Comparison of ENCODE assay signal across 9 mouse cellular contexts in genomic region chr3:66650076-66650748, GRCm38 (mm10).
DNase-seq lines count a peak whose midpoint lies in the region; ATAC-seq lines count a peak whose summit lies in the region.
"Had no signal": no experiment of that assay in that cellular context is flagged by ENCODE, and none has a peak within 500 bp of the region (broad histone marks: within the 10 kb centered on the region; RNA-seq: fewer than 3 reads in every experiment).

No protein-coding gene starts in this region.

- H3K4me1 ChIP-seq in hindbrain, embryonic 10.5 days (replicated peaks), result no peaks in the 10 kb centered on the region; the same call in 1 of the 2 replicates
- no peaks in the 10 kb centered on the region for H3K4me1 ChIP-seq in hindbrain, embryonic 11.5 days (replicated peaks; ENCODE audit: control insufficient read depth, insufficient read depth, low read length)

- 95% methylated on average over 15 of the region's 15 CpGs for WGBS in hindbrain, embryonic 10.5 days
- WGBS in hindbrain, embryonic 11.5 days, result 93% methylated on average over 15 of the region's 15 CpGs

- intact Hi-C loops in left cerebral cortex, postnatal 10 days (cut with DNase I), result no loop called here

- no peak overlapping the region for H3K9ac ChIP-seq in hindbrain, embryonic 11.5 days (ENCODE audit: low read depth, low read length)

- H3K4me2 ChIP-seq in hindbrain, embryonic 11.5 days (replicated peaks; ENCODE audit: low read depth, low read length), result no peak overlapping the region

- ATAC-seq in hindbrain, embryonic 11.5 days (ENCODE audit: low FRiP score), result no peak; the same call in 1 of the 2 replicates
- ATAC-seq in erythroid progenitor cell, adult 5-6 weeks (replicated peaks; ENCODE audit: low FRiP score, poor library complexity, severe bottlenecking), result no peak
- no peak for ATAC-seq in megakaryocyte, adult 5-6 weeks (ENCODE audit: poor library complexity, severe bottlenecking)
- ATAC-seq: Patski had no signal

- H3K27me3 ChIP-seq in hindbrain, embryonic 10.5 days (ENCODE audit: insufficient read depth, poor library complexity, severe bottlenecking), result no peaks in the 10 kb centered on the region
- no peaks in the 10 kb centered on the region for H3K27me3 ChIP-seq in hindbrain, embryonic 11.5 days (ENCODE audit: control insufficient read depth, insufficient read depth, low read length)
- H3K27me3 ChIP-seq: Patski had no signal

- no peak overlapping the region for H3K4me3 ChIP-seq in hindbrain, embryonic 10.5 days
- no peak overlapping the region for H3K4me3 ChIP-seq in hindbrain, embryonic 11.5 days (ENCODE audit: low read depth, low read length)

- no peaks in the 10 kb centered on the region for H3K9me3 ChIP-seq in hindbrain, embryonic 10.5 days
- no peaks in the 10 kb centered on the region for H3K9me3 ChIP-seq in hindbrain, embryonic 11.5 days (ENCODE audit: control insufficient read depth, low read length)

- H3K27ac ChIP-seq in hindbrain, embryonic 10.5 days, result 0 out of 2 replicates have a peak overlapping the region, but pooled peaks have one; percentile 18
- no peak overlapping the region for H3K27ac ChIP-seq in hindbrain, embryonic 11.5 days (ENCODE audit: low read depth, low read length)

- H3K36me3 ChIP-seq in hindbrain, embryonic 10.5 days, result no peaks in the 10 kb centered on the region
- no peaks in the 10 kb centered on the region for H3K36me3 ChIP-seq in hindbrain, embryonic 11.5 days (ENCODE audit: control insufficient read depth, insufficient read depth, low read length)

- DNase-seq in hindbrain, embryonic 10.5 days (ENCODE audit: low spot score), result no peak
- no peak for DNase-seq in hindbrain, embryonic 11.5 days (ENCODE audit: low spot score)
- DNase-seq in thymus, postnatal 4 days, result peak; percentile 5
- no peak for DNase-seq in thymus, adult 18-20 months
- peak; percentile 19 to 44 for DNase-seq in gastrocnemius, postnatal 4 days (ENCODE audit: low spot score in 2 of 2)
- DNase-seq in left cerebral cortex, postnatal 10 days (ENCODE audit: extremely low spot score in 1 of 2, low spot score in 2 of 2), result peak; percentile 19 to 76

Comparison
In these comparisons a context has a peak if more than half of its experiments do, and no peak if none do; other contexts are left out.
1. DNase-seq: peak in thymus, postnatal 4 days (single experiment), gastrocnemius, postnatal 4 days (2 of 2) and left cerebral cortex, postnatal 10 days (2 of 2); none in hindbrain, embryonic 10.5 days (single experiment), hindbrain, embryonic 11.5 days (single experiment) and thymus, adult 18-20 months (0 of 2).